Mouse (Mus musculus): ENCODE measurements around the gene Disp1. TPM values are rescaled to one million over a fixed set of nuclear protein-coding genes. Genes with fewer than 3 reads are reported as not detected.

The Disp1 gene
- polyA plus RNA-seq, 1 experiment, result 0.44 TPM

- Histone ChIP-seq H3K4me3 (replicated peaks) (no peak overlapping the region), H3K4me1 (ENCODE audit: control insufficient read depth) (peaks cover 18% of the 10 kb centered on the region), H3K9me3 (ENCODE audit: control insufficient read depth, low read length) (no peaks in the 10 kb centered on the region), H3K36me3 (ENCODE audit: control insufficient read depth) (no peaks in the 10 kb centered on the region), H3K27me3 (ENCODE audit: control insufficient read depth) (no peaks in the 10 kb centered on the region)
- TF ChIP-seq GATA1 (IDR thresholded peaks at IDR 0.05; ENCODE audit: low read length), result no peak
- no peak for TF ChIP-seq TAL1 (IDR thresholded peaks at IDR 0.05; ENCODE audit: low read length)
Measured at GRCm38 (mm10) chr1:183075121-183075822, 146.1 kb downstream of the Disp1 start.

- TF ChIP-seq TAL1 (IDR thresholded peaks at IDR 0.05; ENCODE audit: low read length) (no peak), GATA1 (IDR thresholded peaks at IDR 0.05; ENCODE audit: low read length) (no peak)
- Histone ChIP-seq H3K4me1 (ENCODE audit: control insufficient read depth) (peaks cover 18% of the 10 kb centered on the region), H3K36me3 (ENCODE audit: control insufficient read depth) (no peaks in the 10 kb centered on the region), H3K9me3 (ENCODE audit: control insufficient read depth, low read length) (no peaks in the 10 kb centered on the region), H3K4me3 (replicated peaks) (no peak overlapping the region), H3K27me3 (ENCODE audit: control insufficient read depth) (no peaks in the 10 kb centered on the region)
Measured at GRCm38 (mm10) chr1:183072263-183073050, 148.9 kb downstream of the Disp1 start.

GRCm38 (mm10) chr1:183069954-183070649 is 151.2 kb downstream of the Disp1 start:
- H3K4me3 ChIP-seq (replicated peaks), result no peak overlapping the region
- no peak for TF ChIP-seq TAL1 (IDR thresholded peaks at IDR 0.05; ENCODE audit: low read length)
- TF ChIP-seq GATA1 (IDR thresholded peaks at IDR 0.05; ENCODE audit: low read length), result no peak
- H3K9me3 ChIP-seq (ENCODE audit: control insufficient read depth, low read length), result no peaks in the 10 kb centered on the region
- H3K27me3 ChIP-seq (ENCODE audit: control insufficient read depth), result no peaks in the 10 kb centered on the region
- H3K4me1 ChIP-seq (ENCODE audit: control insufficient read depth), result peaks cover 3% of the 10 kb centered on the region; the same call in 1 of the 2 replicates
- H3K36me3 ChIP-seq (ENCODE audit: control insufficient read depth), result no peaks in the 10 kb centered on the region

- H3K4me3 ChIP-seq (replicated peaks), result no peak overlapping the region
- H3K27me3 ChIP-seq (ENCODE audit: control insufficient read depth), result no peaks in the 10 kb centered on the region
- no peak for TF ChIP-seq GATA1 (IDR thresholded peaks at IDR 0.05; ENCODE audit: low read length)
- no peak for TF ChIP-seq TAL1 (IDR thresholded peaks at IDR 0.05; ENCODE audit: low read length)
- H3K4me1 ChIP-seq (ENCODE audit: control insufficient read depth), result peaks cover 3% of the 10 kb centered on the region; the same call in 1 of the 2 replicates
- H3K36me3 ChIP-seq (ENCODE audit: control insufficient read depth), result no peaks in the 10 kb centered on the region
- H3K9me3 ChIP-seq (ENCODE audit: control insufficient read depth, low read length), result no peaks in the 10 kb centered on the region
Measured at GRCm38 (mm10) chr1:183067807-183068206, 153.5 kb downstream of the Disp1 start.

- no peaks in the 10 kb centered on the region for H3K27me3 ChIP-seq (ENCODE audit: control insufficient read depth)
- H3K4me1 ChIP-seq (ENCODE audit: control insufficient read depth), result peaks cover 3% of the 10 kb centered on the region; the same call in 1 of the 2 replicates
- H3K9me3 ChIP-seq (ENCODE audit: control insufficient read depth, low read length), result no peaks in the 10 kb centered on the region
- no peaks in the 10 kb centered on the region for H3K36me3 ChIP-seq (ENCODE audit: control insufficient read depth)
- H3K4me3 ChIP-seq (replicated peaks), result no peak overlapping the region
- TF ChIP-seq TAL1 (IDR thresholded peaks at IDR 0.05; ENCODE audit: low read length), result no peak
- no peak for TF ChIP-seq GATA1 (IDR thresholded peaks at IDR 0.05; ENCODE audit: low read length)
Measured at GRCm38 (mm10) chr1:183066981-183067380, 154.3 kb downstream of the Disp1 start.

GRCm38 (mm10) chr1:183060611-183061010 is 160.7 kb downstream of the Disp1 start:
- no peaks in the 10 kb centered on the region for H3K27me3 ChIP-seq (ENCODE audit: control insufficient read depth)
- no peak overlapping the region for H3K4me3 ChIP-seq (replicated peaks)
- H3K9me3 ChIP-seq (ENCODE audit: control insufficient read depth, low read length), result no peaks in the 10 kb centered on the region
- H3K36me3 ChIP-seq (ENCODE audit: control insufficient read depth), result no peaks in the 10 kb centered on the region
- H3K4me1 ChIP-seq (ENCODE audit: control insufficient read depth), result no peaks in the 10 kb centered on the region
- TF ChIP-seq GATA1 (IDR thresholded peaks at IDR 0.05; ENCODE audit: low read length) (no peak), TAL1 (IDR thresholded peaks at IDR 0.05; ENCODE audit: low read length) (no peak)

GRCm38 (mm10) chr1:183056289-183056655 is 165.1 kb downstream of the Disp1 start:
- Histone ChIP-seq H3K9me3 (ENCODE audit: control insufficient read depth, low read length) (no peaks in the 10 kb centered on the region; the same call in 1 of the 2 replicates), H3K27me3 (ENCODE audit: control insufficient read depth) (no peaks in the 10 kb centered on the region), H3K4me3 (replicated peaks) (no peak overlapping the region), H3K4me1 (ENCODE audit: control insufficient read depth) (no peaks in the 10 kb centered on the region), H3K36me3 (ENCODE audit: control insufficient read depth) (no peaks in the 10 kb centered on the region)
- no peak for TF ChIP-seq GATA1 (IDR thresholded peaks at IDR 0.05; ENCODE audit: low read length)
- no peak for TF ChIP-seq TAL1 (IDR thresholded peaks at IDR 0.05; ENCODE audit: low read length)

GRCm38 (mm10) chr1:183055608-183056288 is 165.6 kb downstream of the Disp1 start:
- Histone ChIP-seq H3K4me1 (ENCODE audit: control insufficient read depth) (no peaks in the 10 kb centered on the region), H3K9me3 (ENCODE audit: control insufficient read depth, low read length) (no peaks in the 10 kb centered on the region; the same call in 1 of the 2 replicates), H3K27me3 (ENCODE audit: control insufficient read depth) (no peaks in the 10 kb centered on the region), H3K4me3 (replicated peaks) (no peak overlapping the region), H3K36me3 (ENCODE audit: control insufficient read depth) (no peaks in the 10 kb centered on the region)
- TF ChIP-seq TAL1 (IDR thresholded peaks at IDR 0.05; ENCODE audit: low read length) (no peak), GATA1 (IDR thresholded peaks at IDR 0.05; ENCODE audit: low read length) (no peak)
